Mouse (Mus musculus) G1E (cell line): ENCODE data around the gene Arhgap5. TPM values are rescaled to one million over a fixed set of nuclear protein-coding genes. Genes with fewer than 3 reads are reported as not detected.

ENCODE experiments used
- ATAC-seq: 2 replicates; pipeline ENCODE4 v1.8.0; 2016; ENCODE audit warnings: mild to moderate bottlenecking; ENCODE audit not compliant: insufficient number of reproducible peaks, poor library complexity, low FRiP score, severe bottlenecking; ENCODE audit errors: extremely low read depth
- DNase-seq: peaks from one replicate; pipeline ENCODE4 v3.0.0; 2012; ENCODE audit warnings: low spot score
- H3K27me3 ChIP-seq: 2 replicates; pipeline ENCODE4 v1.6.1; 2012; ENCODE audit warnings: mild to moderate bottlenecking, low read length, inconsistent platforms; ENCODE audit not compliant: insufficient read depth
- H3K36me3 ChIP-seq: replicated peaks from 2 replicates; pipeline ENCODE3; 2012; ENCODE audit warnings: mild to moderate bottlenecking, inconsistent platforms
- H3K4me1 ChIP-seq: 2 replicates; pipeline ENCODE4 v1.6.1; 2012; ENCODE audit warnings: low read depth, low read length, inconsistent platforms, mixed read lengths; ENCODE audit not compliant: insufficient read depth
- H3K4me3 ChIP-seq: 2 replicates; pipeline ENCODE4 v1.5.1; 2012; ENCODE audit warnings: low read depth, mild to moderate bottlenecking, inconsistent platforms, low read length, moderate library complexity, mixed read lengths
- H3K9me3 ChIP-seq: replicated peaks from 2 replicates; pipeline ENCODE4 v1.6.1; 2012; ENCODE audit warnings: inconsistent platforms
- CTCF ChIP-seq: IDR thresholded peaks from 2 replicates; pipeline ENCODE4 v1.5.1; 2012; ENCODE audit warnings: low read depth, low read length, inconsistent platforms, mixed read lengths
- GATA1 ChIP-seq: IDR thresholded peaks from 2 replicates; pipeline ENCODE4 v1.6.1; 2012; ENCODE audit warnings: borderline replicate concordance, low read length, inconsistent platforms, mixed read lengths
- GATA2 ChIP-seq: IDR thresholded peaks from 2 replicates; pipeline ENCODE4 v1.6.1; 2012; ENCODE audit warnings: low read depth, low read length, inconsistent platforms, borderline replicate concordance
- POLR2AphosphoS5 ChIP-seq: IDR thresholded peaks from 2 replicates; pipeline ENCODE4 v1.6.1; 2012; ENCODE audit warnings: low read depth, low read length, inconsistent platforms; ENCODE audit not compliant: insufficient replicate concordance
- TAL1 ChIP-seq: conservative IDR thresholded peaks from 2 replicates; pipeline ENCODE4 v1.6.1; 2012; ENCODE audit warnings: low read depth, low read length, inconsistent platforms, mixed read lengths
- polyA plus RNA-seq: library from polyadenylated mRNA; stranded (reverse); fragments of >175 nt; gene quantifications from 2 replicates; pipeline ENCODE4 v1.2.3, GENCODE M21; 2012
- total RNA-seq, 2 experiments: library from RNA; stranded (forward) in 1 of 2; stranded (reverse) in 1 of 2; fragments of 200-1000 nt in 1 of 2; fragments of >200 nt in 1 of 2; fragmentation: Nextera tagmentation in 1 of 2; gene quantifications; 2 replicates each; pipeline ENCODE4 v1.2.3; 2014 to 2017

Gene Arhgap5
- total and polyA plus RNA-seq, 3 experiments, result 0.16 TPM; not detected in 2

DNA sequence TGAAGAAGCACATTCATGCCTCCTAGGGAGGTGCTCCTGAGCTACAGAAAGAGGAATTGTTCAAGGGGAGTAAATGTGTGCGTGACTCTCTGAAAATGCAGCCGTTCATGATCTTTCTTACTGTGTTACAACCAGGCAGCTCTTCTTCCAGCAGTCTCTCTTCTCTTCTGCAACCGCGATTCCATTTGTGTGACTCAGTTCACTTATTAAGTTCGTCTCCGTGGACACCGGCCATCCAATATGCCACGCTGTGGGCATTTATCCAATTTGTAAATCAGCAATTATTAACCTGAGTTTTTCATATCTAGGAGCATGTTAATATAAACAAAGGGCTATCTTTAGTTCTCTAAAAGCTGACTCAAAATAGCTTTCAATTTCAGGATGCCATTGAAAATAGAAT lies 25.2 kb upstream of the Arhgap5 start:
- DNase-seq (no peak), ATAC-seq (no peak)
- TF ChIP-seq TAL1 (no peak), POLR2AphosphoS5 (no peak), GATA1 (no peak), CTCF (no peak), GATA2 (no peak)
- Histone ChIP-seq H3K4me1 (no peaks in the 10 kb centered on the region), H3K4me3 (no peak overlapping the region), H3K27me3 (no peaks in the 10 kb centered on the region), H3K9me3 (no peaks in the 10 kb centered on the region), H3K36me3 (no peaks in the 10 kb centered on the region)

DNA sequence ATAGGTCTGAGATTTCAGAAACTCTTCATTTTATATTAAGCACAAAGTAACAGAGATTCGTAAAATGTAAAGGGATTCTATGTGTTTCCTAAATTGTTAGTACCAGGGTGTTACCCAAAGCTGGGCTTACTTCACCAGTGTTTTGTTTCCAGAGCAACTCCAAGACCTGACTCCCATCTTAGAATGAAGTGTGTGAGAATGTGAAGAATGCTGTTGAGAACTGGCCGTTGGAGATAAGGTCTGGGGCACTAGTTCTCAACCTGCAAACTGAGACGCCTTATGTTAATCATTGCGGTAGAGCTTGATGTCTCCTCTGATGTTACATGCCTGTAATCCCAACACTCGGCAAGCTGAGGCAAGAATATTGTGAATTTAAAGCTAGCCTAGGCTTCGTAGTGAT lies 24.4 kb upstream of the Arhgap5 start:
- no peaks in the 10 kb centered on the region for H3K27me3 ChIP-seq
- H3K4me1 ChIP-seq, result no peaks in the 10 kb centered on the region
- no peaks in the 10 kb centered on the region for H3K36me3 ChIP-seq
- DNase-seq, result no peak
- no peaks in the 10 kb centered on the region for H3K9me3 ChIP-seq
- ATAC-seq, result no peak
- no peak overlapping the region for H3K4me3 ChIP-seq
- TF ChIP-seq GATA1, result no peak
- no peak for TF ChIP-seq TAL1
- no peak for TF ChIP-seq CTCF
- no peak for TF ChIP-seq POLR2AphosphoS5
- TF ChIP-seq GATA2, result no peak

DNA sequence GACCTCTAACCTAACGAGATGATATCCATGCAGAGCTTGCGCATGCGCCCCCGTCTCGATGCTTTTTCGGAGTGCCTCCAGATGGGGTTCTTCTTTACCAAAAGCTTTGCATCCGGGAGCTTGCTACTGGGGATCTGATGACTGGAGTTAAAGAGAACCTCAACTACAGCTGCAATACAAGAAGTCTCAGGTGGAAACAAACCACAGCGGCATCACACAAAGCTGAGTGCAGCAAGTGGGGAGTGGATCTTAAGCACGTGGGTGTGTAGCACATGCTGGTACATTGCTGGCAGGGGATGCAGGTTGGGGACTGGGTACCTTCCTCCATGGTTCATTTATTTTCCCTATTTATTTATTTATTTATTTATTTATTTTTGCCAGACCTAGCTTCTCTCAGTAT lies 22.9 kb upstream of the Arhgap5 start:
- TF ChIP-seq CTCF, result no peak
- TF ChIP-seq GATA2, result no peak
- no peak for TF ChIP-seq TAL1
- no peak for TF ChIP-seq POLR2AphosphoS5
- no peak for TF ChIP-seq GATA1
- no peak for DNase-seq
- no peaks in the 10 kb centered on the region for H3K27me3 ChIP-seq
- H3K4me1 ChIP-seq, result no peaks in the 10 kb centered on the region
- no peaks in the 10 kb centered on the region for H3K9me3 ChIP-seq
- ATAC-seq, result no peak
- no peaks in the 10 kb centered on the region for H3K36me3 ChIP-seq
- no peak overlapping the region for H3K4me3 ChIP-seq

DNA sequence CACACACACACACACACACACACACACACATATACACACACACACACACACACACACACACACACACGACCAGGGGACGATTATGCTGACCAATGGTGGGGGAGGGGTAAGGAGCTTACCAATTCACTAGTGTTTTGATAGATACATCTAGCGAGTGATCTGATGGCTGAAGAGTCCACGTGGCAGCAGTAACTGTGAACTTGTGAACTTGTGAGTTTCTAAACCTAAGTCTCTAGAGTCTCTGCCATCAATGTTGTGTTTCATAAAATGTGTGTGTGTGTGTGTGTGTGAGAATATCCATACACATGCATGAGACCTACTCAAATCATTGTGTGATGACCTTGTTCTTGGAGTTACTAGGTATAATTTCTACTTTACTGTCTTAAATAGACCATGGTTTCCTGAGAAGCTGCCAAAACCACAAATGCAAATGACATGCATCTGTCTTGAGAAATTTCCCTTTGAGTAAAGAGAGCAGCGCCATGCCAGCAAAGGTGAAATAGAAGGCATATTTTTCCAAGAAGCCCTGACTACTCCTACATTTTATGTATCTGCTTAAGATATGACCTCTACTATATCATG lies 21.7 kb upstream of the Arhgap5 start:
- ATAC-seq (no peak), DNase-seq (no peak)
- Histone ChIP-seq H3K4me1 (no peaks in the 10 kb centered on the region), H3K9me3 (no peaks in the 10 kb centered on the region), H3K4me3 (no peak overlapping the region), H3K27me3 (no peaks in the 10 kb centered on the region), H3K36me3 (no peaks in the 10 kb centered on the region)
- TF ChIP-seq CTCF (no peak), POLR2AphosphoS5 (no peak), GATA2 (no peak), TAL1 (no peak), GATA1 (no peak)

DNA sequence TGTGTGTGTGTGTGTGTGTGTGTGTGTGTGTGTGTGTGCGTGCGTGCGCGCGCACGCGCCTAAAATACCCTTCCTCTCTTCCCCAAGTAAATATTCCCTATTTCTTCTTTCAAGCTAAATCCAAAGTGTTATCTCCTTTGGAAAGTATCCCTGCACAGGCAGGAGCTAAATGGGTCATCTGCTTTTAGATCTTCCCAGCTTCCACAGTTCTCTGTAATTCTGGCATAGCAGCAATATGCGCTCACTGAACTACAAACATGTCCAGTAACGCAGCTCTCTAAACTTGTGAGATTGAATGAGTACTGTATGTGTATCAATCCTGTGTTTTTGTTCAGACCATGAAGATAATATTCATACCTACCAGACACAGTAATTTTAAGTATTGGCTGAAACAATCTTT lies 20.6 kb upstream of the Arhgap5 start:
- H3K27me3 ChIP-seq, result no peaks in the 10 kb centered on the region
- no peaks in the 10 kb centered on the region for H3K36me3 ChIP-seq
- H3K4me3 ChIP-seq, result no peak overlapping the region
- H3K9me3 ChIP-seq, result no peaks in the 10 kb centered on the region
- no peak for ATAC-seq
- no peak for DNase-seq
- no peak for TF ChIP-seq CTCF
- no peak for TF ChIP-seq GATA1
- TF ChIP-seq TAL1, result no peak
- no peak for TF ChIP-seq GATA2
- no peak for TF ChIP-seq POLR2AphosphoS5
- H3K4me1 ChIP-seq, result no peaks in the 10 kb centered on the region

DNA sequence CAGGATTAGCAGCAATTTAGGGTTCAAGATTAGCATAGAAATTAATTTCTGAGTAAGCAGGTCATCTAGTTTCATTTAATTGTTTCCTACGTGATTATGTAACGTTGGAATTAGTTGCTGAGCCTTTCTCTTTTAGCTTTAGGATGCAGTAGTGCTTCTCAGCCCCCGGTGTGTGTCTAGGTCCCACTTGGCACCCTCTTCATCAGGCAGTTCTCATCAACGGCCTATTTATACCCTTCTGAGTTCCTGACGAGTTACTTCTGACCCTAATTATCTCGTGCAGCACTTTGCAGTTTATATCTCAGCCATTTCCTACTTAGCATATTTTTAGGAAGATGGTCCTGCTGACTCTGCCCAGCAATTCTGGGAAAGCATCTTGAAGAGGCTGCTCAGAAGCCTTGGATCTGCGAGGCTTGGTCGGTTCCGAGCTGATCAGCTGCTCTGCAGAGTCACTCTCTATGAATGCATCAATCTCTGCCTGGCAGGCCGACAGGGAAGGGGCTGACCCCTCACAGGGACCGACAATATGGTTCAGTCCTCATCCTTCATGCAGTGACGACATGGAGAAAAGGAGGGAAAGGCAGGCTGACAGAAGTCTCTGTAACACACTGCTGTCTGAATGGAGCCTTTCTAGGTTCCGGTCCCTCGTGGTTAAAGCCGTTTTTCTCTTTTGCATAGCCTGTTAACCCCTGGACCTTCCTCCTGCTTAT lies 15.4 kb upstream of the Arhgap5 start:
- TF ChIP-seq GATA2 (no peak), GATA1 (no peak)
- H3K36me3 ChIP-seq, result no peaks in the 10 kb centered on the region
- no peak overlapping the region for H3K4me3 ChIP-seq
- no peak for DNase-seq
- H3K9me3 ChIP-seq, result no peaks in the 10 kb centered on the region
- no peaks in the 10 kb centered on the region for H3K4me1 ChIP-seq
- no peak for ATAC-seq
- no peaks in the 10 kb centered on the region for H3K27me3 ChIP-seq
